Mouse (Mus musculus): ENCODE data around the gene Lgals4. TPM values are rescaled to one million over a fixed set of nuclear protein-coding genes. Genes with fewer than 3 reads are reported as not detected.
"Not testable (repeated sequence)": the region's sequence is repeated elsewhere in the genome, so short reads cannot be mapped to it uniquely, and the experiment has no call there.

Lgals4 gene
- polyA plus RNA-seq, 1 experiment from 2014 or later, result 353 TPM

GRCm38 (mm10) chr7:28879606-28880005 lies 46.0 kb downstream of the Lgals4 start:
- 72% methylated on average over 7 of the region's 7 CpGs for WGBS
- no peak overlapping the region for H3K4me3 ChIP-seq (replicated peaks; ENCODE audit: low read length)
- H3K9ac ChIP-seq (ENCODE audit: low read length), result no peak overlapping the region
- no peak overlapping the region for H3K27ac ChIP-seq (ENCODE audit: low read length)
- no peaks in the 10 kb centered on the region for H3K36me3 ChIP-seq (ENCODE audit: control insufficient read depth, insufficient read depth, low read length)
- no peak overlapping the region for H3K4me2 ChIP-seq (ENCODE audit: low read depth, low read length)
- H3K9me3 ChIP-seq (replicated peaks; ENCODE audit: control insufficient read depth, low read length), result no peaks in the 10 kb centered on the region
- H3K27me3 ChIP-seq (ENCODE audit: control insufficient read depth, insufficient read depth, low read length), result no peaks in the 10 kb centered on the region
- H3K4me1 ChIP-seq (ENCODE audit: control insufficient read depth, insufficient read depth, low read length), result no peaks in the 10 kb centered on the region
- no peak for ATAC-seq (ENCODE audit: insufficient read depth, low FRiP score)

DNA sequence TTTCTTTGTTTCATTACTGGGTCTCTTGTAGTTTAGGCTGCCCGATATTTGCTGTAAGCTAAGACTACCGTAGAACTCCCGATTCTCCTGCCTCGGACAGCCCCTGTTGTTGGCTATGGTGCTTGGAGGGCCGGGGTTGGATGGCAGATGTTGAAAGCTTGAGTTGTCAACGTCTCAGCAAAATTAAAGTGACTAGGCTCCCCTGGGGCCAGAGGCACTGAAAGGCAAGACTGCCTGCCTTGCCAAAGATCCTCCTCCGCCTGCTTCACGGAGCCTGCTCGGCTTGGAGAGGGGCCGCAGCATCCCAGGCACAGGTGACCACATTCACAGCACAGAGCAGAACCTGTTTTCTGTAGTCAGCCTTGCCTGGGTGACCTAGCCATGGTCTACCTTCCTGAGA lies 46.9 kb downstream of the Lgals4 start:
- ATAC-seq (ENCODE audit: insufficient read depth, low FRiP score), result no peak
- H3K27ac ChIP-seq (ENCODE audit: low read length), result no peak overlapping the region

DNA sequence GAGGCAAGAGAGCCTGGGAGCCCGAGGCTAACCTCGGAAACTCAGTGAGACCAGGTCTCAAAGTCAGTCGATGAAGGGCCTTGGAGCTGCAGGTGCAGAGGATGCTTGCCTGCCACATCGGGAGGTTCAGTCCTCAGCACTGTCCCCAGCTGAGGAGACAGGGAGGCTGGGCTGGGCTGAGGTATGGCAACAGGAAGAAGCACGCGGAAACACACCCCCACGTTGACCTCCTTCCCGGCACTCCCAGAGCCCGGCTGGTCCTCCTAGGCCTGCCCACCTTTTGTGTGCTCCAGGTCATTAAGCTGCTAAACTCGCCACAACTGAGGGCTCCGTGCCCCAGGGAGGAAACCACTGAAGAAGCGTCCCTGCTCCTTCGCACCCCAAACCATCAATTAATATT lies 47.5 kb downstream of the Lgals4 start, which contains the start of gene Capn12:
Capn12 (plus strand) TSS at position 224 of the 400 bp plus-strand sequence.
- H3K9ac ChIP-seq (ENCODE audit: low read length), result no peak within 1 kb of the TSS
- no peak within 1 kb of the TSS for H3K4me2 ChIP-seq (ENCODE audit: low read depth, low read length)
- no peak within 1 kb of the TSS for H3K27ac ChIP-seq (ENCODE audit: low read length)
- WGBS, result 41% methylated on average over 13 of the region's 13 CpGs
- H3K4me3 ChIP-seq (replicated peaks; ENCODE audit: low read length), result no peak within 1 kb of the TSS
- H3K9me3 ChIP-seq (replicated peaks; ENCODE audit: control insufficient read depth, low read length), result no peaks in the 10 kb centered on the region
- ATAC-seq (ENCODE audit: insufficient read depth, low FRiP score), result no peak; the same call in 1 of the 2 replicates
- no peaks in the 10 kb centered on the region for H3K27me3 ChIP-seq (ENCODE audit: control insufficient read depth, insufficient read depth, low read length)
- no peaks in the 10 kb centered on the region for H3K36me3 ChIP-seq (ENCODE audit: control insufficient read depth, insufficient read depth, low read length)
- H3K4me1 ChIP-seq (ENCODE audit: control insufficient read depth, insufficient read depth, low read length), result no peaks in the 10 kb centered on the region

More for the DNA sequence above, 46.9 kb downstream of the Lgals4 start:
- Histone ChIP-seq H3K27me3 (ENCODE audit: control insufficient read depth, insufficient read depth, low read length) (no peaks in the 10 kb centered on the region), H3K9me3 (replicated peaks; ENCODE audit: control insufficient read depth, low read length) (no peaks in the 10 kb centered on the region), H3K36me3 (ENCODE audit: control insufficient read depth, insufficient read depth, low read length) (no peaks in the 10 kb centered on the region), H3K4me1 (ENCODE audit: control insufficient read depth, insufficient read depth, low read length) (no peaks in the 10 kb centered on the region), H3K4me3 (replicated peaks; ENCODE audit: low read length) (no peak overlapping the region), H3K4me2 (ENCODE audit: low read depth, low read length) (no peak overlapping the region), H3K9ac (ENCODE audit: low read length) (no peak overlapping the region)
- 81% methylated on average over 10 of the region's 10 CpGs for WGBS

DNA sequence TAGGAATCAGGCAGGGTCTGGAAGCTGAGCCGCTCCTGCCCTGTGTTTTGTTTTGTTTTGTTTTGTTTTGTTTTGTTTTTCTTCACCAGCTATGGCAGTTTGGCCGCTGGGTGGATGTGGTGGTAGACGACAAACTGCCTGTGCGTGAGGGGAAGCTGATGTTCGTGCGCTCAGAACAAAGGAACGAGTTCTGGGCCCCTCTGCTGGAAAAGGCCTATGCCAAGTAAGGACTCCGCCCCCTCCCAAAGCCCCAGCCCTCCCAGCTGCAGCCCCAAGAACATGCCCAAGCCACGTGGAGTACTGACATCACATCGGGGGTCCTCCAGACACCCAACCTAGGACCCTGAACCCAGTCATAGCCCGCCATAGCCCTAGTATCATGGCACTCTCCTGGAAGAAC lies 49.4 kb downstream of the Lgals4 start:
- no peaks in the 10 kb centered on the region for H3K4me1 ChIP-seq (ENCODE audit: control insufficient read depth, insufficient read depth, low read length)
- H3K4me3 ChIP-seq (replicated peaks; ENCODE audit: low read length), result no peak overlapping the region
- 73% methylated on average over 11 of the region's 11 CpGs for WGBS
- ATAC-seq (ENCODE audit: insufficient read depth, low FRiP score), result no peak
- no peak overlapping the region for H3K27ac ChIP-seq (ENCODE audit: low read length)
- H3K36me3 ChIP-seq (ENCODE audit: control insufficient read depth, insufficient read depth, low read length), result no peaks in the 10 kb centered on the region
- H3K9ac ChIP-seq (ENCODE audit: low read length), result no peak overlapping the region
- H3K9me3 ChIP-seq (replicated peaks; ENCODE audit: control insufficient read depth, low read length), result no peaks in the 10 kb centered on the region
- no peak overlapping the region for H3K4me2 ChIP-seq (ENCODE audit: low read depth, low read length)
- peaks cover 6% of the 10 kb centered on the region; the same call in 1 of the 2 replicates for H3K27me3 ChIP-seq (ENCODE audit: control insufficient read depth, insufficient read depth, low read length)

DNA sequence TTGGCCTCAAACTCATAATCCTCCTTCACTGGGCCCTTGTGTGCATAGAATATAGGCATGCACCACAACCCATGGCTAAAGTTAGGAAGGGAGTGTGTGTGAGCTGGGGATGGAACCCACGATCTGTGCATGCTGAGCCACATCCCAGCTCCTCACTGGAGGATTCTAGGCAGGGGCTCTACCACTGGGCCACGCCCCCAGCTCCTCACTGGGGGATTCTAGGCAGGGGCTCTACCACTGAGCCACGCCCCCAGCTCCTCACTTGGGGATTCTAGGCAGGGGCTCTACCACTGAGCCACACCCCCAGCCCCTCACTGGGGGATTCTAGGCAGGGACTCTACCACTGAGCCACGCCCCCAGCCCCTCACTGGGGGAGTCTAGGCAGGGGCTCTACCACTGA lies 50.0 kb downstream of the Lgals4 start:
- H3K36me3 ChIP-seq (ENCODE audit: control insufficient read depth, insufficient read depth, low read length); H3K27ac ChIP-seq (ENCODE audit: low read length); H3K9ac ChIP-seq (ENCODE audit: low read length); H3K4me1 ChIP-seq (ENCODE audit: control insufficient read depth, insufficient read depth, low read length); H3K4me2 ChIP-seq (ENCODE audit: low read depth, low read length); ATAC-seq (ENCODE audit: insufficient read depth, low FRiP score); H3K9me3 ChIP-seq (replicated peaks; ENCODE audit: control insufficient read depth, low read length); H3K4me3 ChIP-seq (replicated peaks; ENCODE audit: low read length): not testable (repeated sequence)
- peaks cover 13% of the 10 kb centered on the region; the same call in 1 of the 2 replicates for H3K27me3 ChIP-seq (ENCODE audit: control insufficient read depth, insufficient read depth, low read length)
- WGBS, result 93% methylated on average over 3 of the region's 4 CpGs

GRCm38 (mm10) chr7:28886486-28886885 lies 52.8 kb downstream of the Lgals4 start:
- H3K27me3 ChIP-seq (ENCODE audit: control insufficient read depth, insufficient read depth, low read length), result peaks cover 21% of the 10 kb centered on the region; the same call in 1 of the 2 replicates
- WGBS, result 20% methylated on average over 14 of the region's 14 CpGs
- no peak overlapping the region for H3K27ac ChIP-seq (ENCODE audit: low read length)
- H3K4me1 ChIP-seq (ENCODE audit: control insufficient read depth, insufficient read depth, low read length), result peaks cover 8% of the 10 kb centered on the region
- no peaks in the 10 kb centered on the region for H3K9me3 ChIP-seq (replicated peaks; ENCODE audit: control insufficient read depth, low read length)
- H3K4me2 ChIP-seq (ENCODE audit: low read depth, low read length), result no peak overlapping the region
- no peak overlapping the region for H3K4me3 ChIP-seq (replicated peaks; ENCODE audit: low read length)
- no peaks in the 10 kb centered on the region for H3K36me3 ChIP-seq (ENCODE audit: control insufficient read depth, insufficient read depth, low read length)
- H3K9ac ChIP-seq (ENCODE audit: low read length), result no peak overlapping the region
- no peak for ATAC-seq (ENCODE audit: insufficient read depth, low FRiP score)

DNA sequence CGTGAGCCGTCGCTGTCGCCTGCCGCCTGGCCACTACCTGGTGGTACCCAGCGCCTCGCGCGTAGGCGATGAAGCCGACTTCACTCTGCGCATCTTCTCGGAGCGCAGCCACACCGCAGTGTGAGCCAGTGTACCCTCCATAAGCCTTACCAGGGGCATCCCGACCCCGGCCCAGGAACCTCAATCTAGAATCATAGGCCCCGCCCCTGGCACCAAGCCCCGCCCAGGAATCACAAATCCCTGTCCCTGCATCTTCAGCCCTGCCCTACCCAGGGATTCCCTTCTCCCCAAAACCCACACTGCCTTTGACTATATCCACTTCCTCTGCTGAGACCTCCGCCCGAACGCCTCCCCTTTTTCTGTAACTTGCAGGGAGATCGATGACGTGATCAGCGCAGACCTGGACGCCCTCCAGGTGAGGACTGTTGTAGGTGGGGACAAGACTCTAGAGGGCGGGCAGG lies 55.1 kb downstream of the Lgals4 start:
- peaks cover 16% of the 10 kb centered on the region for H3K36me3 ChIP-seq (ENCODE audit: control insufficient read depth, insufficient read depth, low read length)
- H3K4me2 ChIP-seq (ENCODE audit: low read depth, low read length), result peak overlapping the region; percentile 64
- H3K4me3 ChIP-seq (replicated peaks; ENCODE audit: low read length), result peak overlapping the region; percentile 40
- peaks cover 8% of the 10 kb centered on the region for H3K4me1 ChIP-seq (ENCODE audit: control insufficient read depth, insufficient read depth, low read length)
- H3K27ac ChIP-seq (ENCODE audit: low read length), result no peak overlapping the region
- ATAC-seq (ENCODE audit: insufficient read depth, low FRiP score), result peak; percentile 23; the same call in 1 of the 2 replicates
- H3K27me3 ChIP-seq (ENCODE audit: control insufficient read depth, insufficient read depth, low read length), result peaks cover 21% of the 10 kb centered on the region; the same call in 1 of the 2 replicates
- peak overlapping the region; percentile 56 for H3K9ac ChIP-seq (ENCODE audit: low read length)
- H3K9me3 ChIP-seq (replicated peaks; ENCODE audit: control insufficient read depth, low read length), result no peaks in the 10 kb centered on the region
- 3% methylated on average over 27 of the region's 27 CpGs for WGBS

Other genes starting within 250 kb of the Lgals4 start
- gene Samd4b, start 235.7 kb upstream of the Lgals4 start, polyA plus RNA-seq (2015; fragmentation: Nextera tagmentation; extraction: Ambion mirVana), result 10.9 and 11.2 TPM in 2 replicates
- 54.8 and 64.4 TPM in 2 replicates for gene Pak4, start 235.7 kb upstream of the Lgals4 start, polyA plus RNA-seq (2015; fragmentation: Nextera tagmentation; extraction: Ambion mirVana)
- 0.16 TPM in 1 of 2 replicates, not detected in the other for gene Acp7, start 202.5 kb upstream of the Lgals4 start, polyA plus RNA-seq (2015; fragmentation: Nextera tagmentation; extraction: Ambion mirVana)
- gene Fbxo27, start 141.0 kb upstream of the Lgals4 start, polyA plus RNA-seq (2015; fragmentation: Nextera tagmentation; extraction: Ambion mirVana), result 3.8 and 4.8 TPM in 2 replicates
- 9.0 and 9.1 TPM in 2 replicates for gene Fbxo17, start 117.0 kb upstream of the Lgals4 start, polyA plus RNA-seq (2015; fragmentation: Nextera tagmentation; extraction: Ambion mirVana)
- 117 and 135 TPM in 2 replicates for gene Mrps12, start 92.0 kb upstream of the Lgals4 start, polyA plus RNA-seq (2015; fragmentation: Nextera tagmentation; extraction: Ambion mirVana)
- 22.4 and 22.9 TPM in 2 replicates for gene Sars2, start 91.9 kb upstream of the Lgals4 start, polyA plus RNA-seq (2015; fragmentation: Nextera tagmentation; extraction: Ambion mirVana)
- gene Ccer2, start 77.7 kb upstream of the Lgals4 start, polyA plus RNA-seq (2015; fragmentation: Nextera tagmentation; extraction: Ambion mirVana), result 0.30 TPM in 1 of 2 replicates, not detected in the other
- gene Sirt2, start 67.1 kb upstream of the Lgals4 start, polyA plus RNA-seq (2015; fragmentation: Nextera tagmentation; extraction: Ambion mirVana), result 62.1 and 63.7 TPM in 2 replicates
- 37.2 and 38.9 TPM in 2 replicates for gene Nfkbib, start 66.3 kb upstream of the Lgals4 start, polyA plus RNA-seq (2015; fragmentation: Nextera tagmentation; extraction: Ambion mirVana)
- 5.0 and 5.9 TPM in 2 replicates for gene Rinl, start 44.9 kb upstream of the Lgals4 start, polyA plus RNA-seq (2015; fragmentation: Nextera tagmentation; extraction: Ambion mirVana)
- 170 and 200 TPM in 2 replicates for gene Hnrnpl, start 25.3 kb upstream of the Lgals4 start, polyA plus RNA-seq (2015; fragmentation: Nextera tagmentation; extraction: Ambion mirVana)
- 227 and 230 TPM in 2 replicates for gene Ech1, start 8.6 kb upstream of the Lgals4 start, polyA plus RNA-seq (2015; fragmentation: Nextera tagmentation; extraction: Ambion mirVana)
- 5.8 and 9.9 TPM in 2 replicates for gene Lgals7, start 30.0 kb downstream of the Lgals4 start, polyA plus RNA-seq (2015; fragmentation: Nextera tagmentation; extraction: Ambion mirVana)
- gene Capn12, start 47.6 kb downstream of the Lgals4 start, polyA plus RNA-seq (2015; fragmentation: Nextera tagmentation; extraction: Ambion mirVana), result 0.56 and 0.59 TPM in 2 replicates
- gene Actn4, start 128.5 kb downstream of the Lgals4 start, polyA plus RNA-seq (2015; fragmentation: Nextera tagmentation; extraction: Ambion mirVana), result 413 and 449 TPM in 2 replicates
- 339 and 345 TPM in 2 replicates for gene Eif3k, start 148.0 kb downstream of the Lgals4 start, polyA plus RNA-seq (2015; fragmentation: Nextera tagmentation; extraction: Ambion mirVana)
- 7.9 and 8.4 TPM in 2 replicates for gene Map4k1, start 148.2 kb downstream of the Lgals4 start, polyA plus RNA-seq (2015; fragmentation: Nextera tagmentation; extraction: Ambion mirVana)

All from stomach, embryonic 16.5 days (tissue).